Mouse (Mus musculus): Measurements from ENCODE around the gene Vmn2r95.

Vmn2r95 gene

DNA sequence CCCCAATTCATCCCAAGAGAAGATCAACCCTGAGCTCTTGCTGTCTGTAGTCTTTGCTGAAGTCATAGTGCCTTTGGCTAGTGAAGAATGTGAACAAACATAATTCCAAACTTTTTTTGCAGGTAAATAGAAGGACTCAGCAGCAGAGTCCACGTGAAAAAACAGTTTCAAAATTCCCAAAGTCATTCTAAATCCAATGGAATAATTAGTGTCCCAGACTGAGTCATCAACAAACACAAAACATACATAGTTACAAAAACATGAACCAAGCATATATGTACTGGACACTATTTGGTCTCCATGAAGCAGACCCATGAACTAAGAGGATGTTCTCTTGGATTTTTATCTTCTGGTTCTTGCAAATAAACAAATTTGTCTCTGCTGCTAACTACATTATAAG is at the start of gene Vmn2r95:
Vmn2r95 (plus strand) TSS at position 301 of the 400 bp plus-strand sequence.
- no peak for DNase-seq (ENCODE audit: low read depth)

DNA sequence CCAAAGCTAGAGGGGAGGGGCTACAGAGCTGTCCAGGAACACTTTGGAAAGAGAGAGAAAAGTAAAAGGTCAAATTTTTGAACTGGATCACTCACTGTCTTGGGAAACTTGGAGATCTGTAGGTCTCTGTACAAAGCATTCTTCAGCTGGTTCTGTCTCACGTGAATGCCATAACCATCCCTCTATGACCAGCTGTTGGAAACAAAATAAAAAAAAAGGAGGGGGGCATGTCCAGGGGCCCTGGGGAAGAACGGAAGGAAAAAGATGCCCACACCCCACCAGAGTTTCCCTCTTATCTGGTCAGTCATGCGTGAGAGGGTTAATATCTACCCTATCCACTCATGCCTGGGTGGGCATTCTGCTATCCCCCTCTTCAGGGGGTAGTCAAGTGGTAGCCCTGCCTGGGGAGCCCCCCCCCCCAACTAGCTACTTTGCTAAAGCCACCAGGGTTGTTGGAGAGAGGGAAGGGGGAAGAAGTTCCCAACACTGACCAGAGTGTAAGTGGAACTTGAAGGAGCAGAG is 31.8 kb downstream of the Vmn2r95 start:
- DNase-seq (ENCODE audit: low read depth), result no peak

DNA sequence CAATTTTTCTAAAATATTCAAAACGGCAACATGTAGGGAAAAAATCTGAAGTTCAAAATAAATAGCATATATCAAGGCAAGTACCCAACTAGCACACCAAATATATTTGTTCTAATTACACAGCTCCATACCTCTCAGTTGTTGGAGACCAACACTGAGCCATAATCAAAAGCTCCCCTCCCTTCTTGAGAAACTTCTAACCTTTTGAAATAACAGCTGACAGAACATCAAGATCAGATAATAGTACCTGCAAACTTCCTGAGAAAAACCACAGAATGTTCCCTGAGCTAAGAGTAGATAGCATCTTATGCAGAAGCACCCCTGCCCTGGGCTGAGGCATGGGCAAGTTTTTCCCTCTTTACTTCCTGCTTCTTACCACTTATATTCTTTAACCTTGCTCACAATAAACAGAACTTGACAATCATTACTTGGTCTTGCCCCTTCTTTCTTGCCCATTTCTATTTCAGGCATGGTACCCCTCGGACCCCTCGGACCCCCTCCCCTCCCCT is 34.3 kb downstream of the Vmn2r95 start:
- peak; percentile 34 for DNase-seq (ENCODE audit: low read depth)

DNA sequence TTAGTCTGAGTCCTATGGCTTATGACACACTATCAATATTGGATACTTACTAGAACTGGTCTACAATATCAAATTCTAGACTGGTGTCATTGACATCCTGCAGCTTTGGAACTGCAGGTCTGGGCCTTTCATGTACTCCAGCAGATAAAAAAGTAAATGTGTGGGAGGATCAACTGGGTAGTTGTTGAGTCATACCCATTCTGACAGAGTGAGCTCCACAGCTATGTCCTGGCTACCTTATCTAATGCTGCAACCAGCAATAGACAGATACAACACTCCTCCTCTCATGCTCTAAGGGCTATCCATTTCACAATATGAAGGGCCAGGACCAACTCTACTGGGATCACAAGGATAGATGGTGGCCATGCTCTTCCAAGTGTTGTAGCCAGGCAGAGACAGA is 38.8 kb downstream of the Vmn2r95 start:
- DNase-seq (ENCODE audit: low read depth), result no peak

DNA sequence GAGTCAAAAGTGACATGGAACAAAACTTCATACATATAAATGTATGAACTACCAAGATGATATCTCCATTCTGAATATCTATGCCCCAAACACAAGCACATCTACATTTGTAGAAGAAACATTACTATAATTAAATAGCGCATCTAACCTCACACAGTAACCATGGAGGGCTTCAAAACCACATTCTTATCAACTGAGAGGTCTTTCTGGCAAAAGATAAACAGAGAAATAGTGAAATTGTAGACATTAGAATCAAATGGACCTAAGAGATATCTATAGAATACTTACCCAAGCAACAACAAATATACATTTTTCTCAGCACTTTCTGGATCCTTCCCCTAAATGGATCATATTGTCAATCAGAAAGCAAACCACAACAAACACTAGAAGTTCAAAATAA is 56.0 kb downstream of the Vmn2r95 start:
- no peak for DNase-seq (ENCODE audit: low read depth)

Data from 416B (cell line).